Mouse (Mus musculus) cerebellum, adult 2 months (tissue): Measurements from ENCODE around the gene Atoh8. TPM values are rescaled to one million over a fixed set of nuclear protein-coding genes. Genes with fewer than 3 reads are reported as not detected.

ENCODE experiments used
- DNase-seq, 2 experiments: peaks; one replicate each; pipeline ENCODE4 v3.0.0; 2021
- H3K27ac ChIP-seq: fragments of 200-500 bp; 2 replicates; pipeline ENCODE4 v1.5.1; 2012; ENCODE audit warnings: low read length, control low read depth, inconsistent platforms; ENCODE audit not compliant: insufficient read depth
- H3K27me3 ChIP-seq: fragments of 200-500 bp; 2 replicates; pipeline ENCODE4 v1.6.1; 2012; ENCODE audit warnings: inconsistent platforms, mild to moderate bottlenecking, low read length, moderate library complexity; ENCODE audit not compliant: control insufficient read depth, insufficient read depth
- H3K4me1 ChIP-seq: fragments of 200-500 bp; 2 replicates; pipeline ENCODE4 v1.6.1; 2011; ENCODE audit warnings: low read length; ENCODE audit not compliant: control insufficient read depth, insufficient read depth
- H3K4me3 ChIP-seq: fragments of 200-500 bp; replicated peaks from 2 replicates; pipeline ENCODE3; 2011; ENCODE audit warnings: mild to moderate bottlenecking, low read depth, low read length, control low read depth; ENCODE audit not compliant: insufficient read depth
- CTCF ChIP-seq: fragments of 200-500 bp; IDR thresholded peaks from 2 replicates; pipeline ENCODE4 v1.5.1; 2011; ENCODE audit warnings: low read depth, mild to moderate bottlenecking, control low read depth, low read length, moderate library complexity, borderline replicate concordance; ENCODE audit not compliant: insufficient read depth
- POLR2A ChIP-seq: fragments of 200-500 bp; IDR thresholded peaks from 2 replicates; pipeline ENCODE4 v1.6.1; 2011; ENCODE audit warnings: low read length, control low read depth, borderline replicate concordance; ENCODE audit not compliant: insufficient read depth
- WGBS: fragments of 180-500 bp; shearing (Covaris S2); methylation state at CpG from one replicate; pipeline ENCODE4 v1.1.7; 2018; 5-methylcytosine and 5-hydroxymethylcytosine counted together
- polyA plus RNA-seq: library from polyadenylated mRNA; depleted of rRNA; stranded (reverse); fragments of >200 nt; gene quantifications from 2 replicates; pipeline ENCODE4 v1.2.3, GENCODE M21; 2012

Gene Atoh8
- polyA plus RNA-seq, 1 experiment: 4.4 TPM

- Histone ChIP-seq H3K27ac (no peak overlapping the region), H3K4me1 (peaks cover 2% of the 10 kb centered on the region; the same call in 1 of the 2 replicates), H3K27me3 (no peaks in the 10 kb centered on the region), H3K4me3 (no peak overlapping the region)
- no peak for TF ChIP-seq POLR2A
- TF ChIP-seq CTCF: no peak
- DNase-seq: no peak
- 89% methylated on average over 12 of the region's 12 CpGs for WGBS
These were observed 26.4 kb upstream of the Atoh8 start for GRCm38 (mm10) chr6:72261683-72262320.

- H3K27ac ChIP-seq: no peak overlapping the region
- DNase-seq: peak; percentile 86 to 92
- H3K4me1 ChIP-seq: peaks cover 2% of the 10 kb centered on the region; the same call in 1 of the 2 replicates
- 36% methylated on average over 19 of the region's 19 CpGs for WGBS
- no peak overlapping the region for H3K4me3 ChIP-seq
- TF ChIP-seq CTCF (peak; percentile 99), POLR2A (no peak)
- no peaks in the 10 kb centered on the region for H3K27me3 ChIP-seq
These were observed 25.8 kb upstream of the Atoh8 start for GRCm38 (mm10) chr6:72260981-72261682.

- WGBS: 82% methylated on average over 7 of the region's 7 CpGs
- Histone ChIP-seq H3K4me3 (no peak overlapping the region), H3K4me1 (peaks cover 15% of the 10 kb centered on the region), H3K27ac (no peak overlapping the region), H3K27me3 (no peaks in the 10 kb centered on the region)
- DNase-seq: no peak
- TF ChIP-seq CTCF (no peak), POLR2A (no peak)
These were observed 24.1 kb upstream of the Atoh8 start for GRCm38 (mm10) chr6:72259474-72259873.

GRCm38 (mm10) chr6:72255294-72255693 is 19.9 kb upstream of the Atoh8 start:
- peak overlapping the region; percentile 69; the same call in 1 of the 2 replicates for H3K27ac ChIP-seq
- H3K27me3 ChIP-seq: no peaks in the 10 kb centered on the region
- DNase-seq: peak; percentile 73 to 79
- peaks cover 22% of the 10 kb centered on the region for H3K4me1 ChIP-seq
- TF ChIP-seq CTCF (no peak), POLR2A (no peak)
- 10% methylated on average over 6 of the region's 6 CpGs for WGBS
- H3K4me3 ChIP-seq: no peak overlapping the region

GRCm38 (mm10) chr6:72254588-72255075 is 19.3 kb upstream of the Atoh8 start:
- TF ChIP-seq CTCF (no peak), POLR2A (no peak)

GRCm38 (mm10) chr6:72253911-72254587 is 18.7 kb upstream of the Atoh8 start:
- Histone ChIP-seq H3K4me1 (peaks cover 22% of the 10 kb centered on the region), H3K27ac (peak overlapping the region; percentile 69), H3K27me3 (no peaks in the 10 kb centered on the region), H3K4me3 (no peak overlapping the region)
- TF ChIP-seq CTCF (peak; percentile 10; the same call in 1 of the 2 replicates), POLR2A (no peak)
- DNase-seq: peak; percentile 94 to 95
- 16% methylated on average over 4 of the region's 4 CpGs for WGBS

More at GRCm38 (mm10) chr6:72254588-72255075, 19.3 kb upstream of the Atoh8 start:
- DNase-seq: no peak
- Histone ChIP-seq H3K4me3 (no peak overlapping the region), H3K27me3 (no peaks in the 10 kb centered on the region), H3K27ac (peak overlapping the region; percentile 69), H3K4me1 (peaks cover 22% of the 10 kb centered on the region)
- 16% methylated on average over 10 of the region's 10 CpGs for WGBS

- Histone ChIP-seq H3K4me3 (no peak overlapping the region), H3K27me3 (no peaks in the 10 kb centered on the region), H3K27ac (no peak overlapping the region; the same call in 1 of the 2 replicates), H3K4me1 (peaks cover 22% of the 10 kb centered on the region)
- TF ChIP-seq POLR2A (no peak), CTCF (no peak)
- WGBS: 80% methylated on average over 4 of the region's 4 CpGs
- no peak for DNase-seq
These were observed 17.8 kb upstream of the Atoh8 start for GRCm38 (mm10) chr6:72253168-72253567.
